Mouse (Mus musculus) MEL-GATA-1-ER (cell line): Measurements from ENCODE around the gene Tgfb1.

Experiments used
- DNase-seq: peaks from one replicate; pipeline ENCODE4 v3.0.0-alpha.2; 2012; ENCODE audit warnings: low read depth; ENCODE audit errors: extremely low read depth

Gene Tgfb1

GRCm38 (mm10) chr7:25705801-25706251 lies 19.0 kb downstream of the Tgfb1 start:
- DNase-seq, result no peak

DNA sequence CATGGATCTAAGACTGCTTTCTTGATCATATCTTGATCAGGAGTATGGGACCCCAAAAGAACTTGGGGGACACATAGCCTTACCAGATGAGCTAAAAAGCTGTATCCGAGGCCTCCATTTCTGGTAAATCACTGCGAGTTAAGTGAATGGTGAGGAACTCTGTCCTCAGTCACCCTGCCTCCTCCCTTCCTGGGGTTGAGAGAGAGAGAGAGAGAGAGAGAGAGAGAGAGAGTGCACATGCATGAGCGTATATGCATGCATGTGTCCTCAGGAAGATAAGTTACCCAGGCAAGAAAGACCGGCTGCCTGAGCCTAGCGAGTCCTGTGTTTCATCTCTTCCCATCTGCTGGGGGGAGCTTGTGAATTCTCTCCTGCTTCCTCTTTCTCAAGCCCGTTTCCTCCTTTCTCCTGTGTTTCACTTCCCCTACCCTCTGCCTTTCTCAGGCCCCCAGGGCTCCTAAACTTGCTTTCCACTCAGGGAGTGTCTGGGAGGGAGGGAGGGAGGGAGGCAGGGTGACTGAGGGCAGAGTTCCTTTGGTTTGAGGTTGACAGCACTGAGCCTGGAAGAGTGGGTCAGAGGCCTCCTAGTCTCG lies 19.9 kb downstream of the Tgfb1 start:
- DNase-seq, result peak; percentile 65

DNA sequence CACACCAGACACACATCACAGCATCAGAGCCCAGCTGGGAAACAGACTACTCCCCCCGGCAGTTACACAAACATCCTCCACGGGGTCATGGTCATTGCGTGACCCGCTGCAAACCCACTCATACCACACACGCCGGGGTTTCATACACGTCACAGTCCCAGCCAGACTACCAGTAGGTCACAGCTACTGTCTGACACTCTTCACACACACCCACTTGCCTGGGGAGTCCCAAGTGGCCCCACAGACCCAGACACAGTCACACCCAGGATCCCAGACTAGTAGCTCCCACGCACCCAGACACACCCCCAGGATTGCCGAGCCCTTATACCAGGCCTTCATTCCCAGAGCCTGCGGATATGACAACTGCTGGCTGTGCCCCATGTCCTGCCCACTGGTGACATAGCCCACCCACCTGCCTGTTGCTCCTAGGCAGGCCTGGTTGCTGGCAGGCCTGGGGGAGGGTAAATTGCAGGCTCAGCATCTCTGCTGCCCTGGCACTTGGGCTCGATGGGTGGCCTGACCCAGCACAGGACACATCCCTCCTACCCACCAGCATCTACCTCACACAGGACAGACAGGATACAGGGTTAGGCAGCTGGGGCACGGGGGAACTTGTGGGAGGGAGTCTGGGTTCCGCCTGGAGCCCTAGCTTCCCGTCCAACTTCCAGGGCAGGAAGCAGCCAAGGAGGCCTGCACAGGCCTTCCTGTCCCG lies 20.9 kb downstream of the Tgfb1 start:
- no peak for DNase-seq

- no peak for DNase-seq
These were observed 23.2 kb downstream of the Tgfb1 start for GRCm38 (mm10) chr7:25709961-25710360.

DNA sequence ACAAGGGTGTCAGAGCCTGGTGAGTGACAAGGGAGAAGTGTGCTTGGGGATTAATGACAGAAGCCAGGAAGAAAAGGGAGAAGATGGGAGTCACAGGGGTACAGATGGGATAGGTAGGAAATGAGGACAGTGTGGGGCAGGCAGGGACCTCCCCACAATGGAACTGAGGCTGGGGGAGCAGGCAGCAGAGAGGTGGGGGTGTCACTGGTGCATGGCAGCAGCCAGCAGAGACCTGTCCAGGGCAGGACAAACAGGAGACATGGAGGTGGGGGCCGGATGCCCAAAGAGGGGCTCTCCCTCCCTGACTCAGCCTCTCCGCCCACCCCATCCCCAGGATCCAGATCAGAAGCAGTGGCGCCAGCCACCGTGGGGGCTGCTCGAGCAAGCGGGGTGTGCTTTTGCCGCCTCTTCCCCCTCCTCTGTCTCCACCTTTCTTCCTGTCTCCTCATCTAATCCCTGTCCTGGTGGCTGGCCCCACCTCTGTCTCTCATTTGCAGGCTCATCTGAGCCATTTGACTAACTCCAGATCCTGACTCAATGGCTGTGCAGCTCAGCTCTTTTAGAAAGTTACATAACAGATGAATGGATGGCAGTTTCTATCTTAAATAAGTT lies 23.8 kb downstream of the Tgfb1 start:
- DNase-seq, result no peak

GRCm38 (mm10) chr7:25711165-25711564 lies 24.4 kb downstream of the Tgfb1 start:
- DNase-seq, result no peak

DNA sequence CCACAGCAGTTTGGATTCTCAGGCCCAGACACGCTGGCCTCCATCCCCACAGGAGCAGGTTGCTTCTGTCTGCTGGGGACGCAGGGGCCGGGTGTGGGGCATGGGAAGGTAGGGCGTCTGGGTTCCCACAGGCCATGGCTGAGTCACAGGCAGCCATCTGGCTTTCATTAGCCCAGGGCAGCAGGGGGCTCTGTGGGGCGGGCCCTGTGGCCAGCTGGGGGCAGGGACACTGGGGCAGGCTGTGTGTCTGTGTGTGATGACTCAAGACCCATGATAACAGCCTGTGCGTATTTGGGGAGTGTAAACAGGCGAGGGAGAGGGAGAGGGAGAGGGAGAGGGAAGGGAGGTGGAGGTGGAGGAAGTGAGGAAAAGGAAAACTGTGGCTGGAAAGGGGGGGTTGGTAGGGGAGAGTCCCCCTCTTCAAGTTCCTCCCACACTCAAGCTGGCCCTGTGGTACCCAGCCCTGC lies 25.0 kb downstream of the Tgfb1 start:
- DNase-seq, result no peak

- no peak for DNase-seq
These were observed 26.0 kb downstream of the Tgfb1 start for GRCm38 (mm10) chr7:25712801-25713200.

DNA sequence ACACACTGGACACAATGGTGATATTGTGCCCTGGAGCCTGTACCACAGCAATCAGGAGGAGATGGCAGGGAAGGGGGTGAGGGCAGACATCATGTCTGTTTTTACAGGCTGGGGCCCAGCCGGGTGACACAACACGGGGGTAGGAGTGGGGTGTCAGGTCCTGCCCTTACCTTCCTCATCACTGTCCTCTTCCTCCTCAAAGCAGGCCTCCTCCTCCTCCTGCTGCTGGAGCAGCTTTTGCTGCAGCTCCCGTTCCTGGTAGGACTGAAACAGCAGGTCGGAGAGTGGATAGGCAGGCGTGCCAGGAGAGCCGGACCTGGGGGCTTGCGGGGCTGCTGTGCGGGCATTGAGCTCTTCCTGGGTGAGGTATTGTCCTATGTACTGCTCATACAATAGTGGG lies 27.8 kb downstream of the Tgfb1 start:
- DNase-seq, result no peak

DNA sequence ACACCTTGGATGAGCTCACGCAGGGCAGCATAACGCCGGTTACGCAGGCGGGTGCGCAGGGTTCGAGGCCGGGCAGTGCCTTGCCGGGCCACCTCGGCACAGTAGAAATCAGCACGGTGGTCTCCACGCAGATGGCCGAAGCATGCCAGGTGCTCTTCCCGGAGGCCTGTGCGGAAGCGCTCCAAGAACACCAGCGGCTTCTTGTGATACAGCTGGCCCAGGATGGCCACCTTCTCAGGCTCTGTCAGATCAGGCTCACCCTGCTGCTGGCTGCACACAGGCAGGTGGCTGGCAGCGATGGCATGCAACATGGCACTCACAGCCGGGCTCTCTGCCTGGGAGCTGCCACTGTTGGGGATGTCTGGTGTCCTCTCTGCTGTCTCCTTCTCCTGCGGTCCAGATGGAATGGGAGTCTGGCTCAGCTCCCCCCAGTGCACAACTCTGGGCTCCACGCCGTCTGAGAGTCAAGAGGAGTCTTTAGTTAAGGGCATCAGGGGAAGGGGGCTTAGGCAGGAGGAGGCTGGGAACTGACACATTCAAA lies 29.0 kb downstream of the Tgfb1 start:
- no peak for DNase-seq

DNA sequence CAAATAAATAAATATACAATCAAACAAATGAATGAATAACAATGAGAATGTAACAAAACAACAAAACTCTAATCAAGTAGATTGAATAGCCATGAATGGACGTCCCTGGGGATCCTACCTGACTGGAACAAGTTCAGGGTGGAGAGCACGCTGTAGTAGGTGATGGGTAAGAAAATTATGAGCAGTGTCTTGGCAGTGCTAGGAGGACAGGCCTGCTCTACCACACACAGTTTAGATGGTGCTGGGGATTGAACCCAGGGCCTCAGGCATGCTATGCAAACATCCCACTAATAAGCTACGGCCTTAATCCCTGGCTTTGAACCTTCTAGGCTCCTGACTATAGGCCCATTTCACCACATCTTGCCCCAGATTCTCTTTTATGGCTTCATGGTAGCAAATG lies 30.7 kb downstream of the Tgfb1 start:
- DNase-seq, result no peak

GRCm38 (mm10) chr7:25718788-25719417 lies 32.1 kb downstream of the Tgfb1 start, which contains the start of gene Ccdc97:
Gene Ccdc97 (minus strand): TSS chr7:25719088.
- DNase-seq, result peak; percentile 88

DNA sequence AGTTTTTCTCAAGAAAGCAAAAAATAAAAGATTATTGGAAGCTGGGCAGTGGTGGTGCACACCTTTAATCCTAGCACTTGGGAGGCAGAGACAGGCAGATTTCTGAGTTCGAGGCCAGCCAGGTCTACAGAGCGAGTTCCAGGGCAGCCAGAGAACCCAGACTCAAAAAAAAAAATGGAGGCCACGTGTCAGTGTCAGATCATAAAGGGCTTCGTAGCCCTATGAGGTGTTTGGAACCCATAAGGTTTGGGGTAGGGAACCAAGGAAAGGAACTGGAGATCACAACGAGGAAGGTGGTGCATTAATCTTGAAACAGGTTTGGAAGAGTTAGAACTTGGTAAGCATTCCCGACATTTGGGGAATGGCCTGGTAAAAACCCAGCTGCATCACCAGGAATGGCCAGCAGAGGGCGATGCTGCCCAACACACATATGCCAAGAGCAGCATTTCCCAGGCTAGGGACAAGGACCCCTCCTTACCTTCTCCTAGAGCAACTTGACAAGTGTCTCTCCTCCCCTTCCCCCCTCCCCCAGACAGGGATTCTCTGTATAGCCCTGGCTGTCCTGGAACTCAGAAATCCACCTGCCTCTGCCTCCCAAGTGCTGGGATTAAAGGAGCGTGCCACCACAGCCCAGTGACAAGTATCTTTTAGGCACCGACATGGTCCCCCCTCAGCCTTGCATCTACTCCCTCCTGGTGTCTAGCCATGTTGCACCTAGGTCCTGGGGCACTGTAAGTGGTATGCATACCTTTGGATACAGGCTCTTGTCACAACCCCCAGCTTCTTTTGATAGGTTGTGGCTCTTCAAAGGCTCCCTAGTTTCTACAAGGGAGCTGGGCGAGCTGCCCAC lies 33.2 kb downstream of the Tgfb1 start:
- peak; percentile 45 for DNase-seq

DNA sequence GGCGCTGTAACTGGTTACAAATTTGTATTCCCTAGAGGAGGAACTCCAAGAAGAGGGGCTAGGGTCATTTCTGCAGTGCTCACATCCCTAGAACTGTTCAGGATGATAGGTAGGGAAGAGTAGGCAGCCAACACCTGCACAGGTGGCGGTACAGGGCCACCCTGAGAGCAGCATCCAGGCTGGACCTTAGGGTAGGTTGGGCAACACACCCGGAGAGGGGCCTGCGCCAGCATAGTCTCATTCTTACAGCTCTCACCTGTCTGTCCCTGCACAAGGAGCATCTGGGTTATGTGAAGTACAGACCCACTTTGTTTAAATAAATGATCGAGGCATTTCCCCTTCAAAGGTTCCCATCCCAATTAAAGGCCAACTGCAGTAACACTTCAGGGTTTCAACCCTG lies 34.0 kb downstream of the Tgfb1 start:
- no peak for DNase-seq

DNA sequence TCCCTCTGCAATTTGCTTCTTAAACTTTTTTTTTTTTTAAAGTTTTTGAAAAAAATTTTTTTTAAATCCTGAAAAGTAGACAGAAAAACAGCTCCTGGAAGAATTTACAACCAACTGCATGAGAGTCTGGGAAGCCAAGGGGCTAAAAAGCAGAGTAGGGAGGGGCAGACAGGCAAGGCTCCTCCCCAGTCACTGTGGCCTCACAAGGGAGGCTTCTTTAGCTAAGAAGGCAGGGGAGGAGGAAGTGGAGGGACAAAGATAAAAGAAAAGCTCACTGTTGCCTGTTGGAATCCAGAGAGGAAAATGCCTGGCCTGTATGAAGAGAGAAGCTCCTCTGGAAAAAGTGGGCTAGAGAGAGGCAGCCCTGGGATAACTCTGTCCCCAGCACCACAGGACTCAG lies 35.0 kb downstream of the Tgfb1 start:
- peak; percentile 54 for DNase-seq

GRCm38 (mm10) chr7:25725886-25726285 lies 39.1 kb downstream of the Tgfb1 start:
- no peak for DNase-seq

GRCm38 (mm10) chr7:25727800-25728199 lies 41.0 kb downstream of the Tgfb1 start:
- DNase-seq, result no peak

DNA sequence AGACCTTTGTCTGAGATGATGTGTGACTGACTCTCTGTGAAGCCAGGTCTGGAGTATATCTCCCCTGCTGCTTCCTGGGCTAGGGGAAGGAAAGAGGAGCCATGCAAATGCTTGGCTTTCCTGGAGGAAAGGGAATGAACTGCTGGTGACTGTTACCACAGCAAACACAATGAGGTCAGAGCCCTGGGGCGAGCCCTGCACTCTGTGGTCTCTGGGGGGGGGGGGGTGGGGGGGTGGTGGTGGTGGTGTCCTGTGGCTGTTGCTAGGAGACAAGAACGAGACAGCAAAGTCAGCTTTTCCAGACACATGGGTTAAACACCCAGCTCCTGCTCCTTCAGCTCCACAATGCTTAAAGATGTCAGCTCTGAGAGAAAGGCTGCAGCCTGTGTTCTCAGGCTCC lies 42.6 kb downstream of the Tgfb1 start:
- DNase-seq, result no peak

DNA sequence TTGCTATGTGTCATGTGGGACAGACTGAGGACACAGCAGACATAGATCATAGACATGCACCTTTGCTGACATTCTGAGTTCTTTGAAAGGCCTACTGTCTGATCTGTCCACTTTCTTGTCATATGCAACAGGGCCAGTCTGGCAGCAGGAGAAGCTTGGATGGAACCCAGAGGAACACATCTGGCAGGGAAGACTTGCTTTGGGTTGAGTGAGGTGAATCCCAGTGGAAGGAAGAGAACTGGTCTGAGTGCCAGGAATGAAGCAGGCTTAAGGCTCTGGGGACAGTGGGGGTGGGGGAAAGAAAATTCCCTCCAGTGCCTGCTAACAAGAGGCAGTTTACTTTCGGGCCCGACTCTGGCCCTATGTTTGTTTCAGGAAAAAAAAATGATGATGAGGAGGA lies 43.1 kb downstream of the Tgfb1 start:
- no peak for DNase-seq

GRCm38 (mm10) chr7:25731294-25732055 lies 44.7 kb downstream of the Tgfb1 start:
- DNase-seq, result no peak
